Comparison of ENCODE assay signal across 10 mouse cellular contexts in the genomic region with DNA sequence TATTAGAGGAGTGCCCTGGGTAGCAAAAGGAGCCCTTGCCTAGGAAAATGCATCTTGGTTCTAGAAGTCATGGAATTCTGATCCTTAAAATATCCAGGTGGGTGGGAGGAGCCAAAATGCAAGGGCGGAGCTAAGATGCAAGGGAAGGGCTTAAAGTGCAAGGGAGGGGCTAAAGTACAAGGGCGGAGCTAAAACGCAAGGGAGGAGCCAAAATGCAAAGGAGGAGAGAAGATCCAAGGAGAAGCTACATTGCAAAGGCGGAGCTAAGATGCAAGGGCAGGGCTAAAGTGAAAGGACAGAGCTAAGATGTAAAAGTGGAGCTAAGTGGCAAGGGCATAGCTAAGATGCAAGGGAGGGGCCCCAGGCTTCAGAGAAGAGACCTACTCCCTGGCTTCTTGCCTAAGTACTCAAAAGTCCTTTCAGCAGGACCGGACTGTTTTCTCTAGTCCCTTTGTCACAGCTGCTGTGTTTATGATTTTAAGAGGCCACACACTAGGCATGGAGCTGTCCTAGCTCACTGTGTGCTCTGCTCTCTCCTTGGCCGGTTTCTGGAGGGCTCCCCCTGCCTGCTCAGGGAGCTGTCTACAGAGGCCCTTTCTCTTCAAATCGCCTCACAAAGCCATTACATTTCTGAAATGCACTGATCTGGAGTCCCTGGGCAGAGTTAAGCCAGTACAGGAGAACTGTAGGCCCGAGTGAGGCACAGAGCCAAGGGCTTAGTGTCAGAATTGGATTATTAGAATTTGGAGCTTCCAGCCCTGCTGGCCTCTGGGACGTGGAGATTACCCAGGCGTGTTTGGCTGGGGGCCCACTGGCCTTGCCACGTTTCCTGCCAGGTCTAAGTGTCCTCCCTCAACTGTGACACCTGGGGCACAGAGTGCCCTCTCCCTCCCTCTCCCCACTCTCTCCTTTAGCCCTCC. TPM values are rescaled to one million over a fixed set of nuclear protein-coding genes. Genes with fewer than 3 reads are reported as not detected.
DNase-seq lines count a peak whose midpoint lies in the region; ATAC-seq and TF ChIP-seq lines count a peak whose summit lies in the region.
"Had no signal": no experiment of that assay in that cellular context is flagged by ENCODE, and none has a peak within 500 bp of the region (broad histone marks: within the 10 kb centered on the region; RNA-seq: fewer than 3 reads in every experiment).

No protein-coding gene starts in this region.

- peak overlapping the region; percentile 37; the same call in 1 of the 2 replicates for H3K27ac ChIP-seq in kidney, adult 2 months (ENCODE audit: insufficient read depth, low read depth, low read length)
- 0 out of 2 replicates have a peak overlapping the region, but pooled peaks have one; percentile 7 for H3K27ac ChIP-seq in midbrain, postnatal 0 days (ENCODE audit: low read depth, low read length)
- H3K27ac ChIP-seq: embryonic facial prominence, embryonic 15.5 days had no signal

- TF ChIP-seq POLR2A in kidney, adult 2 months (IDR thresholded peaks at IDR 0.05; ENCODE audit: low read depth, low read length): no peak

- no peak; the same call in 1 of the 2 replicates for ATAC-seq in midbrain, postnatal 0 days (ENCODE audit: low FRiP score)
- ATAC-seq in inflammation-experienced regulatory T-cells, adult 6 months: no peak

- H3K9me3 ChIP-seq in midbrain, postnatal 0 days (ENCODE audit: low read length): no peaks in the 10 kb centered on the region
- H3K9me3 ChIP-seq: embryonic facial prominence, embryonic 15.5 days had no signal

- H3K4me2 ChIP-seq in midbrain, postnatal 0 days (ENCODE audit: low read depth, low read length, poor library complexity, severe bottlenecking): no peak overlapping the region
- H3K4me2 ChIP-seq: embryonic facial prominence, embryonic 15.5 days had no signal

- H3K27me3 ChIP-seq in kidney, adult 2 months (replicated peaks; ENCODE audit: control insufficient read depth, insufficient read depth, low read length): no peaks in the 10 kb centered on the region
- no peaks in the 10 kb centered on the region for H3K27me3 ChIP-seq in midbrain, postnatal 0 days (ENCODE audit: insufficient read depth, low read length)
- H3K27me3 ChIP-seq: embryonic facial prominence, embryonic 15.5 days had no signal

- no peak overlapping the region for H3K9ac ChIP-seq in midbrain, postnatal 0 days (replicated peaks; ENCODE audit: low read length, poor library complexity, severe bottlenecking)
- H3K9ac ChIP-seq: embryonic facial prominence, embryonic 15.5 days had no signal

- WGBS in kidney, adult 2 months: 50% methylated on average over 11 of the region's 11 CpGs
- WGBS in midbrain, postnatal 0 days: 35% methylated on average over 11 of the region's 11 CpGs

- H3K36me3 ChIP-seq in kidney, adult 2 months (ENCODE audit: control insufficient read depth, insufficient read depth, low read length): no peaks in the 10 kb centered on the region
- H3K36me3 ChIP-seq in midbrain, postnatal 0 days (ENCODE audit: insufficient read depth, low read length): no peaks in the 10 kb centered on the region
- H3K36me3 ChIP-seq: embryonic facial prominence, embryonic 15.5 days had no signal

- no peak for TF ChIP-seq CTCF in kidney, adult 2 months (conservative IDR thresholded peaks at IDR 0.05; ENCODE audit: insufficient read depth, insufficient read length, low read depth, low read length)
- peak; percentile 46 for TF ChIP-seq CTCF in midbrain, postnatal 0 days (IDR thresholded peaks at IDR 0.05)

- H3K4me3 ChIP-seq in kidney, adult 2 months (ENCODE audit: insufficient read depth, low read depth, low read length): no peak overlapping the region
- H3K4me3 ChIP-seq in midbrain, postnatal 0 days (ENCODE audit: low read depth, low read length): no peak overlapping the region
- H3K4me3 ChIP-seq: embryonic facial prominence, embryonic 15.5 days had no signal

- peaks cover 7% of the 10 kb centered on the region for H3K4me1 ChIP-seq in kidney, adult 2 months (ENCODE audit: control insufficient read depth, insufficient read depth, low read length)
- no peaks in the 10 kb centered on the region for H3K4me1 ChIP-seq in midbrain, postnatal 0 days (ENCODE audit: insufficient read depth, low read length)

- peak; percentile 76 for DNase-seq in retina, postnatal 1 day
- no peak for DNase-seq in retina, embryonic 14.5 days (ENCODE audit: low spot score)
- peak; percentile 81 to 87 for DNase-seq in cerebellum, postnatal 10 days
- DNase-seq in kidney, adult 2 months: peak; percentile 89
- DNase-seq in midbrain, postnatal 0 days (ENCODE audit: low spot score): peak; percentile 77
- no peak for DNase-seq in right cerebral cortex, adult 18-20 months
- no peak for DNase-seq in urinary bladder, postnatal 36 days (ENCODE audit: low spot score in 2 of 2)

RNA-seq across cellular contexts. Expression of a gene that starts 8.2 kb away (rescaled TPM):
- polyA plus RNA-seq in kidney, adult 2 months (2012; rRNA removed): 202 and 209 TPM in 2 replicates
- 61.7 and 64.6 TPM in 2 replicates for total RNA-seq in midbrain, postnatal 0 days (2014; rRNA removed)
- polyA plus RNA-seq in midbrain, postnatal 0 days (2015; fragmentation: Nextera tagmentation; extraction: Ambion mirVana): 11.4 and 16.2 TPM in 2 replicates
- polyA plus RNA-seq in inflammation-experienced regulatory T-cells, adult 6 months (2017; shearing (Covaris generic)): 10 to 100 TPM; 25.5 to 32.7 (median 30.3) TPM

RNA-seq across cellular contexts. Expression of a gene that starts 28.0 kb away (rescaled TPM):
- polyA plus RNA-seq in kidney, adult 2 months (2012; rRNA removed): 1.7 and 2.6 TPM in 2 replicates
- 15.5 and 29.8 TPM in 2 replicates for total RNA-seq in midbrain, postnatal 0 days (2014; rRNA removed)
- polyA plus RNA-seq in midbrain, postnatal 0 days (2015; fragmentation: Nextera tagmentation; extraction: Ambion mirVana): 11.1 and 12.7 TPM in 2 replicates
- not detected for polyA plus RNA-seq in inflammation-experienced regulatory T-cells, adult 6 months (2017; shearing (Covaris generic))
- total RNA-seq: neutrophil, adult 5-6 weeks had no signal

RNA-seq across cellular contexts. Expression of a gene that starts 31.4 kb away (rescaled TPM):
- polyA plus RNA-seq in kidney, adult 2 months (2012; rRNA removed): 138 and 141 TPM in 2 replicates
- total RNA-seq in midbrain, postnatal 0 days (2014; rRNA removed): 28.4 and 30.0 TPM in 2 replicates
- polyA plus RNA-seq in midbrain, postnatal 0 days (2015; fragmentation: Nextera tagmentation; extraction: Ambion mirVana): 16.9 and 18.4 TPM in 2 replicates
- polyA plus RNA-seq in inflammation-experienced regulatory T-cells, adult 6 months (2017; shearing (Covaris generic)): 10 to 100 TPM; 15.9 to 27.8 (median 21.3) TPM

RNA-seq across cellular contexts. Expression of a gene that starts 47.0 kb away (rescaled TPM):
- 220 and 241 TPM in 2 replicates for polyA plus RNA-seq in kidney, adult 2 months (2012; rRNA removed)
- 16.5 and 17.4 TPM in 2 replicates for total RNA-seq in midbrain, postnatal 0 days (2014; rRNA removed)
- polyA plus RNA-seq in midbrain, postnatal 0 days (2015; fragmentation: Nextera tagmentation; extraction: Ambion mirVana): 13.4 and 14.1 TPM in 2 replicates
- polyA plus RNA-seq in inflammation-experienced regulatory T-cells, adult 6 months (2017; shearing (Covaris generic)): 10 to 100 TPM; 11.3 to 20.2 (median 18.8) TPM

Comparison
In these comparisons a context has a peak if more than half of its experiments do, and no peak if none do; other contexts are left out.
1. DNase-seq: peak in retina, postnatal 1 day (single experiment), cerebellum, postnatal 10 days (2 of 2), kidney, adult 2 months (single experiment) and midbrain, postnatal 0 days (single experiment); none in retina, embryonic 14.5 days (single experiment), right cerebral cortex, adult 18-20 months (single experiment) and urinary bladder, postnatal 36 days (0 of 2).